Mouse (Mus musculus): ENCODE measurements around the gene B4galnt1.

DNA sequence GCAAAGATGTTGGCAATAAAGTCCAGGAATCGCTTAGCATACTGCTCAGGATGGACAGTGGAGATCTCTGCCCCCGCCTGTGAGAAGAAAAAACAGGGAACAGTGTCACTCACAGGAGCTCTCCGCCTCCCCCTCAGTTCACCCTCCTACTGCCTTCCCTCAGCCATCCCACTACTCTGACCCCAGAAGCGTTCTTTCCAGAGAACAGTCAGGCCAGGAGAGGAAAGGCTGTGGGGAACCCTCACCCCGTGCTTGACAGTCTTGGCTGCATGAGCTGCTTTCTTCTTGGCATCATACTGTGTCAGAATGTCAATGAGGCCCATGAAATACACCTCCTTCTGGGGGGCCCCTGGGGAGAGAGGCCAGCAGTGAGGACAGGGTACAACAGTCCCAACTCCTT is 34.0 kb downstream of the B4galnt1 start:
- TF ChIP-seq CTCF (IDR thresholded peaks at IDR 0.05) (no peak), POLR2A (IDR thresholded peaks at IDR 0.05; ENCODE audit: insufficient read depth, low read depth, low read length) (peak; percentile 19; the same call in 1 of the 2 replicates), EP300 (IDR thresholded peaks at IDR 0.05; ENCODE audit: insufficient read depth, low read depth, low read length) (no peak)
